Mouse (Mus musculus): Measurements from ENCODE around the gene Psmd11.
A peak's percentile ranks its signal among the peaks of the same experiment; 100 is the strongest.

Psmd11 gene

DNA sequence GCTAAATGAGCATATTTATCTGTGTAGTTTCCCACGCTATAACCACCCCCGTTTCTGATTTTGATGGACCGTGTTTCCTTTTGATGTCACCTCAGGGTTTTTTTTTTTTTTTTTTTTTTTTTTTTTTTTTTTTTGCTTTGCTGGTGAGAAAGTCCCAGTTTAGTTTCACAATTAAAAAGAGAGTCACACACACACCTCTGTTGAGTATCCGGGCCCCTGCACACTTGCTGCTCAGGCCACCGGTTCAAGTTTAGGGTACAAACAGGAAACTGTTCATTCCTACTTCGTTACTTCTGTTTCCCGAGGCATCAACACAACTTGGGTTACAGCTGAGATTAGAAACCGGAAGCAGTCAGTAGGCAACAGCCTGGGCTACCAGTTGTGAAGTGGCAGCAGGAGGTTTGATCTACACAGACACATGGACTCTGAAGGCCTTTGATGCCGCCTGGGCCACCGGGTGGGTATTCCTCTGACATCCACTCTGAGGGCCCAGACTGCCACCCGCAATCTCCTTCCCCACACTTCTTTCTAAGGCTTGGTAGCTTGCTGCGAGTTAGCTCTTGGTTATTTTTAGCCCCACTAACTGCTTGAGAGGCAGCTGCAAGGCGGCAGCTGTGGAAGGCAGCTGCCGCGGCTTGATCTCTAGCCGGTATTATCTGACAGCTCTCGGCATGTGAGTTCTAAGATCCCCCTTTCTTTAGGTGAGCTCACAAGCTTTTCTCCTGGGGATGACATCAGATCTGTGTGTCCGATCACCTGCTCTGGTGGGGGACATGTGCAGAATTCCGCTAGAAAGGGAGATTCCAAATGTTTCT lies 80.2 kb downstream of the Psmd11 start:
- DNase-seq: no peak

GRCm38 (mm10) chr11:80509176-80509506 lies 80.7 kb downstream of the Psmd11 start:
- DNase-seq: no peak

DNA sequence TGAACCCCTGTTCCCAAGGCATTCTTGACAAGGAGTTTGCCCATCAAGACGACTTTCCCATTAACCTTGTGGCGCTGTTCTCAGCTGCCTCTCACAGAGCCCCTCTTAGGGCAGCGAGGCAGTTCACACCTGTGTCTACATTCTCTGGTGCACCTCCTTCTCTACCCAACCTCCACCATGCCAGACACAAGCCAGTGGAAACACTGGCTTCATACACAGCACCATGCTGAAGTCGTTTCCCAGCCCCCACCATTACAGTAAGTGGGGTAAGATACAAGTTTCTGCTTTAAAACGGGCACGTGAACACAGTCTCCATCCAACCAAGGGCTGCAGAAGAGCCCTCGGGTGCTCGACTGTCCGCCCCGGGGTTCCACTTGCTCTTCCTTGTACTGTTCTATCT lies 81.7 kb downstream of the Psmd11 start:
- DNase-seq: no peak

DNA sequence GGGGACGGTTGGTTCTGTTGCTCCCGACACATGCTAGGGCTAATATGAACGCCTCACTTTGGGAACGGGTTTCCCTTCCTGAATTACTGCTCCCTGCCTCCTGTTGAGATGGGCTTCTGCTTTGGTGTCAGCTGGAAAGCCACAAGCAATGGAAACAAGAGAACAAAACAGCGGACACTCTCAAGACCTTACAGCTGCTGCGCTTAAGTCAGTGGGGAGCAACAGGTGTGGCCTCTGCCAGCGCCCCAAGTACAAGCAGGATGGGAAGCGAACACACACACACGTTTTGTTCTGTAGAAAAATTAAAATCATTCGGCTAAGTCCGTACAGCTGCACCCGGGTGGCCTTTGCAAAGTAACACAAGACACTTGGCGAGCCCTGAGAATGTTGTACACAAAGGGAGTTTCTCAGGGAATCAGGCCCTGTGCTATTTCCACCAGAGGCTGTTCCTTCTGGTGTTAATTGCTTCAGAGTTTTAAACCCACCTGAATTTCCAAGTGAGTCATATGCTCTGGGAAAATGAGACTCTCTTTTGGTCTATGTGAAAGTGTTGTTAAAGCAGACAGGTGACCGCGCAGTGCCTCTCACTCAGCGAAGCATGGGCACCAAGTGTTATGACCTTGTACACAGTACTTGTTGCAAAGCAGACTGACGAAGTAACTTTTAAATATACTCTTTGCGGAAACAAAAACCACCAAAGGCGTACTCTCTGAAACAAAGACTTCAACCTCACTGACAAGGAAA lies 84.1 kb downstream of the Psmd11 start:
- no peak for DNase-seq

DNA sequence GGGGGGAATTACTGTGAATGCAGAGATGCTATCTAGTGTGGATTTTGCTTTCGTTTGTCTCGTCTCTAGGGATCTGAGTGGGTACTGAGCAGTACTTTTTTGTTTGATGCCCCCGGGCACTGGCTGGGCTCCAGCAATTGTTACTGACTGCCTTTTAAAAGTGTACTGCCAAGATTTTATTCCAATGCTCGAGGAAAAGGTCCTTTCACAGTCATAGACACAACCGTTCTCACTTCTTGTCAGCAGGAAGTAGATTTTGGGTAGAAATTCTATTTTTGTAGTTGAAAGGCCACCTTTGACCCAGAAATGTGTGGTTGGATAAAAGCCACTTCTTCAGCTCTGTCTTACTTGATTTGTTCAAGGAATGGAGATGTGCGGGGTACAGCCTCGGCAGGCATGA lies 85.4 kb downstream of the Psmd11 start:
- DNase-seq: peak; percentile 33

DNA sequence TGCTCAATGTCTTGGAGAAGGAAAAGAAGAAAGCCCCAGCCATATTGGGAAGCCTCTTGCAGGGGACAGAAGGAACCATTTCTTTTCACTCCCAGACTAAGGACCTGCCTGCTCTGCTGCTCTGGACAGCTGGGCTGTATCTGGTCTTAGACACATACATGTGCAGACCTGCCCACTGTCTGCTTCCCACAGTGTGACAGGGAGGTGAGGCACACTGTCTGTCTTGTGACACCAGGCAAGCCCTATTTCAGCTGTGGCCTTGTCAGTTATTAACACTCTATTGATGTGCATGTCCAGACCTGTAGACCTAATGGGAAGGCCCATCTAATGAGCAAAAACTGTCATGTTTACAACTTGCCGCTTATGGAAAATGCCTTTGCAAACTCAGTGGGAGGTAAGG lies 86.9 kb downstream of the Psmd11 start:
- DNase-seq: no peak

DNA sequence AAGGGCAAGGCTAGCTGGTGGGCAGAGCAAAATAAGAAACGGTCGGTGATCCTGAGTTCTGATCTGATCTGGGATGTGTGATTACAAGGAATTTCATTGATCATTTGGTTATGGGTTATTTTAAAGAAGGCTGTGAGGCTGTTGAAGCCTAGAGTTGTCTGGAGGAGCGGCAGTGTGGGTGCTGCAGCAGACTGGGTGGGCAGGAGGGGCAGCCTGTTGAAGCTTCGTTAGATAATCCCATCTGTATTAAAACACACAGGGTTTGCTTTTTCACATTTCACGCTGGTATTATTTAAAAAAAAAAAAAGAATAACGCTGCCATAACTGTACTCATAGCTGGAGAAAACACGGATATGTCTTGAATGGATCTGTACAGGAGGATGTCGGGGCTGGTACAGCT lies 87.5 kb downstream of the Psmd11 start:
- no peak for DNase-seq

DNA sequence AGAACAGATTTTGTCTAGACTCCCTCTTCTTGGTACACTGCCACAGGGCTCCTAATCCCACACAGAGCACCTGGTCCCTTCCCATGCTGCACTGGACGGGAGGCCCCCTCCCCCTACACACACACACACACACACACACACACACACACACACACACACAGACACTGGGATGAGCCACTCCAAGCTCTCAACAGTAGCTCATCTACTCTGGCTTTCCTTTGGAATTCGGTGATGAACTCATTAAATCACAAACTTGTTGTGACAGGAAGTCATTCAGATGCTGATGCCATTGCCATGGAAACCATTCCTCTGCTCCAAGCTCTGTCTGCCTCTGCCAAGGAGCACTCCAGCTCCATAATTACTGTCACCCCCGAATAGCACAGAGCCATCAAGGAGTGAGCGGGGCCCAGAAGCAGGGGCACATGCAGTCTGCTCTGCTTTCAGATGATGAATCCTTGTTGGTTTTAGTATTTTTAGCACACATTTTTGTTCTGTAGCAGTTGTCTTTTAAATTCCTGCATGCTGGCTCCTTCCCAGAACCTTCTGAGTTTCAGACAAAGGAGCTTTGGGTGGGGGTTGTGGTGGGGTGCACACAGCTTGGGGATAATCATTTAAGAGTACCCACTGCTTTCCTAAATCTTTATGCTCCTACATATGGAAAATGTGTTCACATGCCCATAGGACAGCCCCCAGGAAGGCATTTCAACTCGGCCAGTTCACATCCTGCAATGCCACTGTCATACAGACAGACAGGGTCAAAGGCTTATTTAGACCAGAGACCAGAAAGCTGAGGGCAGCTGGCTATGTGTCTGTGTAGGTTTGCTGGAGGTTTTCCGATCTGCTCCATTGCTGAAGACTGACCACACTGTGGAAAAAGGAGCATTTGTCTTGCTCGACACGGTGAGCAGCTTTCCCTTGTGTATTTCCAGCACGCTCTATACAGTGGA lies 90.3 kb downstream of the Psmd11 start:
- DNase-seq: peak; percentile 52

DNA sequence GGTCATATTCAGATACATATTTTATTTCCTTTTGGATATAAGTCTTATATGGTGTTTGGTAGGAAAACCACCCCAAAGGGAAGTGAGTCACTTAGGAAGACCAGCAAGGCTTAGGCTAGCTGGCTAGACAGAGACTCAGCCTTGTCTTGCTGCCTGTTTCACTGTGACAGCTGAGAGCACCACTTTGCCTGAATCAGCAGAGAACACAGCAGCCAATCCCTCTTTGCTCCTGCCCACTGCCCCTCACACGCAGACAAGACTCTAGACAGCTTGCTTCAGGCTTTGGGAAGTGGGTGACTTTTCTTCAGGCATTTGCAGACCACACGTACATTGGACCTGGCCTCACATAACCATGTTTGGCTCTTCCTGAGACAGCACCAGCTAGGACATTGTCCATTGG lies 92.7 kb downstream of the Psmd11 start:
- no peak for DNase-seq
